Mouse (Mus musculus): ENCODE data around the gene Enpp6.

GRCm38 (mm10) chr8:47048584-47048983 lies 61.9 kb downstream of the Enpp6 start:
- TF ChIP-seq TAL1 (conservative IDR thresholded peaks at IDR 0.05; ENCODE audit: low read depth, low read length) (no peak), GATA1 (IDR thresholded peaks at IDR 0.05; ENCODE audit: borderline replicate concordance, low read length) (no peak), CTCF (IDR thresholded peaks at IDR 0.05; ENCODE audit: low read depth, low read length) (no peak), POLR2AphosphoS5 (IDR thresholded peaks at IDR 0.05; ENCODE audit: insufficient replicate concordance, low read depth, low read length) (no peak), GATA2 (IDR thresholded peaks at IDR 0.05; ENCODE audit: borderline replicate concordance, low read depth, low read length) (no peak)
